Mouse (Mus musculus) MEL-GATA-1-ER (cell line): ENCODE data around the gene Zkscan2.

Experiments used
- DNase-seq: peaks from one replicate; pipeline ENCODE4 v3.0.0-alpha.2; 2012; ENCODE audit warnings: low read depth; ENCODE audit errors: extremely low read depth

Zkscan2 gene

GRCm38 (mm10) chr7:123500239-123501219, at the start of gene Zkscan2:
Gene Zkscan2, minus strand, starts transcription at chr7:123500449.
- no peak for DNase-seq

GRCm38 (mm10) chr7:123529190-123529589, 28.9 kb upstream of the Zkscan2 start:
- DNase-seq: no peak

- DNase-seq: no peak
Observed at GRCm38 (mm10) chr7:123525761-123526160, 25.5 kb upstream of the Zkscan2 start.

- DNase-seq: no peak
Observed at GRCm38 (mm10) chr7:123524218-123524861, 24.1 kb upstream of the Zkscan2 start.

GRCm38 (mm10) chr7:123507946-123508345, 7.7 kb upstream of the Zkscan2 start:
- no peak for DNase-seq

- no peak for DNase-seq
Observed at GRCm38 (mm10) chr7:123503358-123503757, 3.1 kb upstream of the Zkscan2 start.

- DNase-seq: no peak
Observed at GRCm38 (mm10) chr7:123499481-123500238, 589 bp downstream of the Zkscan2 start.

GRCm38 (mm10) chr7:123487703-123488102, 12.5 kb downstream of the Zkscan2 start:
- DNase-seq: no peak

- DNase-seq: no peak
Observed at GRCm38 (mm10) chr7:123467961-123468360, 32.3 kb downstream of the Zkscan2 start.

- DNase-seq: no peak
Observed at GRCm38 (mm10) chr7:123465692-123466387, 34.4 kb downstream of the Zkscan2 start.

- DNase-seq: no peak
Observed at GRCm38 (mm10) chr7:123463569-123463968, 36.7 kb downstream of the Zkscan2 start.

- peak; percentile 86 for DNase-seq
Observed at GRCm38 (mm10) chr7:123462070-123462501, 38.2 kb downstream of the Zkscan2 start, which contains the start of gene Aqp8. Gene Aqp8, plus strand, starts transcription at chr7:123462291.

- no peak for DNase-seq
Observed at GRCm38 (mm10) chr7:123461316-123461715, 38.9 kb downstream of the Zkscan2 start.

GRCm38 (mm10) chr7:123459247-123459646, 41.0 kb downstream of the Zkscan2 start:
- DNase-seq: peak; percentile 96

GRCm38 (mm10) chr7:123458309-123458708, 41.9 kb downstream of the Zkscan2 start:
- no peak for DNase-seq

GRCm38 (mm10) chr7:123455088-123455487, 45.2 kb downstream of the Zkscan2 start:
- DNase-seq: no peak

- no peak for DNase-seq
Observed at GRCm38 (mm10) chr7:123453066-123453465, 47.2 kb downstream of the Zkscan2 start.

- DNase-seq: no peak
Observed at GRCm38 (mm10) chr7:123452551-123452950, 47.7 kb downstream of the Zkscan2 start.

- no peak for DNase-seq
Observed at GRCm38 (mm10) chr7:123450515-123450914, 49.7 kb downstream of the Zkscan2 start.

- no peak for DNase-seq
Observed at GRCm38 (mm10) chr7:123449676-123450075, 50.6 kb downstream of the Zkscan2 start.

GRCm38 (mm10) chr7:123448794-123449193, 51.5 kb downstream of the Zkscan2 start:
- no peak for DNase-seq
